Mouse (Mus musculus) kidney, adult 9 months (tissue): ENCODE measurements at regions not wholly inside any gene's neighbourhood (a gene's known extent, or its start where the extent isn't known, plus 50 kb on each side); places are given as distances from the start of the nearest gene placed in this dataset.

Source experiments
- DNase-seq: peaks from one replicate; pipeline ENCODE4 v3.0.0; 2022

- DNase-seq = peak; percentile 43
Observed at GRCm38 (mm10) chr15:67434284-67434683, 933.6 kb upstream of the Lrrc6 start.

GRCm38 (mm10) chr15:67423922-67424321 is 923.2 kb upstream of the Lrrc6 start:
- DNase-seq = peak; percentile 30

- no peak for DNase-seq
Observed at GRCm38 (mm10) chr15:67422277-67422953, 921.7 kb upstream of the Lrrc6 start.

GRCm38 (mm10) chr15:67420776-67421175 is 920.1 kb upstream of the Lrrc6 start:
- DNase-seq = no peak

GRCm38 (mm10) chr15:67419733-67420132 is 919.0 kb upstream of the Lrrc6 start:
- DNase-seq = no peak

- DNase-seq = no peak
Observed at GRCm38 (mm10) chr15:67417742-67418163, 917.0 kb upstream of the Lrrc6 start.

- no peak for DNase-seq
Observed at GRCm38 (mm10) chr15:67415840-67416239, 915.1 kb upstream of the Lrrc6 start.

GRCm38 (mm10) chr15:67414371-67414930 is 913.7 kb upstream of the Lrrc6 start:
- DNase-seq = no peak

- no peak for DNase-seq
Observed at GRCm38 (mm10) chr15:67413581-67413980, 912.9 kb upstream of the Lrrc6 start.

- no peak for DNase-seq
Observed at GRCm38 (mm10) chr15:67412394-67412793, 911.7 kb upstream of the Lrrc6 start.

- no peak for DNase-seq
Observed at GRCm38 (mm10) chr15:67411657-67412056, 910.9 kb upstream of the Lrrc6 start.

- no peak for DNase-seq
Observed at GRCm38 (mm10) chr15:67410012-67410411, 909.3 kb upstream of the Lrrc6 start.

- no peak for DNase-seq
Observed at GRCm38 (mm10) chr15:67408871-67409559, 908.3 kb upstream of the Lrrc6 start.

- DNase-seq = no peak
Observed at GRCm38 (mm10) chr15:67407244-67407643, 906.5 kb upstream of the Lrrc6 start.

GRCm38 (mm10) chr15:67405523-67405922 is 904.8 kb upstream of the Lrrc6 start:
- DNase-seq = peak; percentile 15

- DNase-seq = no peak
Observed at GRCm38 (mm10) chr15:67405011-67405410, 904.3 kb upstream of the Lrrc6 start.

- DNase-seq = no peak
Observed at GRCm38 (mm10) chr15:67402310-67402709, 901.6 kb upstream of the Lrrc6 start.

GRCm38 (mm10) chr15:67397269-67397668 is 896.6 kb upstream of the Lrrc6 start:
- DNase-seq = no peak

- DNase-seq = no peak
Observed at GRCm38 (mm10) chr15:67395114-67395513, 894.4 kb upstream of the Lrrc6 start.

GRCm38 (mm10) chr15:67391918-67392317 is 891.2 kb upstream of the Lrrc6 start:
- no peak for DNase-seq

- no peak for DNase-seq
Observed at GRCm38 (mm10) chr15:67388514-67388913, 887.8 kb upstream of the Lrrc6 start.

GRCm38 (mm10) chr15:67386896-67387295 is 886.2 kb upstream of the Lrrc6 start:
- no peak for DNase-seq

- no peak for DNase-seq
Observed at GRCm38 (mm10) chr15:67373599-67373998, 872.9 kb upstream of the Lrrc6 start.

GRCm38 (mm10) chr15:67373030-67373429 is 872.3 kb upstream of the Lrrc6 start:
- DNase-seq = no peak
